Mouse (Mus musculus): ENCODE measurements around the gene Elmo3. TPM values are rescaled to one million over a fixed set of nuclear protein-coding genes. Genes with fewer than 3 reads are reported as not detected.

Elmo3 gene
- total and polyA plus RNA-seq, 3 experiments: 1.3 to 2.9 TPM; not detected in 1

- TF ChIP-seq POLR2AphosphoS2 (IDR thresholded peaks at IDR 0.05; ENCODE audit: low read length) (no peak; the same call in 1 of the 2 replicates), ZMIZ1 (IDR thresholded peaks at IDR 0.05; ENCODE audit: low read depth, low read length) (no peak), SMC3 (IDR thresholded peaks at IDR 0.05; ENCODE audit: low read depth, low read length) (no peak; the same call in 1 of the 2 replicates), ZNF384 (IDR thresholded peaks at IDR 0.05; ENCODE audit: low read depth, low read length) (no peak), GABPA (IDR thresholded peaks at IDR 0.05; ENCODE audit: low read depth, low read length) (no peak), POLR2A (IDR thresholded peaks at IDR 0.05; ENCODE audit: control insufficient read depth in 1 of 2, insufficient read depth in 1 of 2, low read depth in 1 of 2, low read length in 2 of 2, poor library complexity in 1 of 2) (no peak), EP300 (IDR thresholded peaks at IDR 0.05; ENCODE audit: low read depth in 1 of 2, low read length in 2 of 2) (peak; percentile 60 to 80), SIN3A (IDR thresholded peaks at IDR 0.05; ENCODE audit: low read length) (peak; percentile 47)
Observed at GRCm38 (mm10) chr8:105312891-105313481, 7.6 kb downstream of the Elmo3 start (continued).

GRCm38 (mm10) chr8:105313622-105314402 lies 8.4 kb downstream of the Elmo3 start:
- H3K4me1 ChIP-seq (ENCODE audit: control insufficient read depth in 1 of 2, insufficient read depth in 2 of 2, low read length in 2 of 2): peaks cover 22 to 28% of the 10 kb centered on the region in 2 experiments
- TF ChIP-seq MAFK (IDR thresholded peaks at IDR 0.05; ENCODE audit: borderline replicate concordance, low read depth, low read length): peak; percentile 66; the same call in 1 of the 2 replicates
- 0 out of 2 replicates have a peak, but pooled peaks have one; percentile 21 for TF ChIP-seq GATA1 (IDR thresholded peaks at IDR 0.05; ENCODE audit: low read depth, low read length)
- no peak for TF ChIP-seq MYC (IDR thresholded peaks at IDR 0.05; ENCODE audit: low read depth, low read length)
- no peak for TF ChIP-seq ETS1 (IDR thresholded peaks at IDR 0.05; ENCODE audit: low read depth, low read length)
- TF ChIP-seq POLR2AphosphoS2 (IDR thresholded peaks at IDR 0.05; ENCODE audit: low read length): peak; percentile 45
- TF ChIP-seq EP300 (IDR thresholded peaks at IDR 0.05; ENCODE audit: low read depth in 1 of 2, low read length in 2 of 2): peak in 1 of 2 experiments; percentile 29; a peak in 1 of 4 replicates
- no peak for TF ChIP-seq SMC3 (IDR thresholded peaks at IDR 0.05; ENCODE audit: low read depth, low read length)
- TF ChIP-seq MEF2A (IDR thresholded peaks at IDR 0.05; ENCODE audit: extremely low read depth, insufficient replicate concordance, low read depth, low read length, poor library complexity, severe bottlenecking): no peak
- TF ChIP-seq SIN3A (IDR thresholded peaks at IDR 0.05; ENCODE audit: low read length): 0 out of 2 replicates have a peak, but pooled peaks have one; percentile 22
- TF ChIP-seq NRF1 (IDR thresholded peaks at IDR 0.05; ENCODE audit: insufficient read depth, low read depth, low read length, poor library complexity, severe bottlenecking): no peak
- no peaks in the 10 kb centered on the region for H3K9me3 ChIP-seq (replicated peaks; ENCODE audit: insufficient read depth, low read length)
- no peaks in the 10 kb centered on the region for H3K79me2 ChIP-seq (ENCODE audit: control insufficient read depth, insufficient read depth, low read length, poor library complexity)
- H3K4me3 ChIP-seq (ENCODE audit: control insufficient read depth in 1 of 2, insufficient read depth in 1 of 2, low read depth in 2 of 2, low read length in 2 of 2): no peak overlapping the region
- DNase-seq (ENCODE audit: low read depth, low spot score): peak; percentile 52
- H3K27ac ChIP-seq (ENCODE audit: control insufficient read depth, low read depth, low read length): peak overlapping the region; percentile 26; the same call in 1 of the 2 replicates
- no peaks in the 10 kb centered on the region for H3K27me3 ChIP-seq (ENCODE audit: control insufficient read depth in 1 of 2, insufficient read depth in 2 of 2, low read length in 2 of 2)
- peak overlapping the region; percentile 12; the same call in 1 of the 2 replicates for H3K9ac ChIP-seq (ENCODE audit: control insufficient read depth, low read depth, low read length, poor library complexity, severe bottlenecking)
- H3K36me3 ChIP-seq (ENCODE audit: control insufficient read depth in 1 of 2, insufficient read depth in 2 of 2, low read length in 2 of 2): peaks cover 0 to 24% of the 10 kb centered on the region in 2 experiments; a peak in 2 of 4 replicates

Data from MEL (cell line).